Mouse (Mus musculus) adrenal gland (tissue): ENCODE results near the gene Gnao1.

Source experiments
- intact Hi-C: fragments of 180-260 bp; cut with DNase I; formaldehyde crosslinking; loops from one replicate; pipeline ENCODE4 v1.15.1; 2025

The Gnao1 gene

DNA sequence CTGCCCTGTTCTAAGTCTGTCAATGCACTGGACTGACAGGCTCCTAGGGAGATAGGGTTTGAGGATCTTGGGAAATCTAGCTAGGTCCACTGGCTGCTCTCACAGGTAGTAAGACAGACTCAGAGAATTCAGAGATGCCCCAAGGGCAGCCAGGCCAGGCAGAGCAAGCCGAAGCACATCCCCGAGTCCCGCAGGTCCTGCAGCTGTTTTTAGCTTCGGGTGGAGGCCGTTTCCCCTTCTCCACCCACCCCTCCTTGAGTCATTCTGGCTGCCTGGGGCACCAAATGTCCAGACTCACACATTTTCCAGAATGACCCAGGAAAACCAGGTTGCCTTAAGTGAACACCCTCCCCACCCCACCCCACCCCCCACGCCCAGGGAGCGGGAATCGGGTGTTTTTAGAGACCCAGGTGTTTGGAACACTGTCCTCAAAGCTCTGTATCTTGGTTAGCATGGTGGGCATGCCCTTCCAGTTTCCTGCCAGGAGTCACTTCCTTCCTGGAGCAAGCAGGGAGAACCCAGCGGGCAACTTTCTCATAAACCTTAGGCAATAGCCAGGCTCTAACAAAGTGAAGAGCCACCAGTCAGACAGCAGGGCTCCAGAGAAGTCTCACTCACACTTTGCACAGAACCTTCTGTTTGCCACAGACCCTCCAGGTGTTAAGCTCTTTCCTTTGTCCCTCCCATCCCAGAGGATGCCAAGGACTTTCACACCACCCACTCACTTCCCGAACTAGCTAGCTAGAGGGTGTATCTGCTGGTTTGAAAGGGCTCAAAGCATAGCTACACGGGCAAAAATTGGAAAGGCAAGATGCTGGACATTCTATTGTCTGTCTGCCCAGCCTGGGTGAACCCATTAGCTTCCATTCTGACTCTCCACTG lies 131.0 kb downstream of the Gnao1 start:
- intact Hi-C loops, result no loop called here

- intact Hi-C loops, result no loop called here
Observed at GRCm38 (mm10) chr8:93941636-93942054, 131.9 kb downstream of the Gnao1 start.

GRCm38 (mm10) chr8:93945781-93946180 lies 136.0 kb downstream of the Gnao1 start:
- intact Hi-C loops, result no loop called here

DNA sequence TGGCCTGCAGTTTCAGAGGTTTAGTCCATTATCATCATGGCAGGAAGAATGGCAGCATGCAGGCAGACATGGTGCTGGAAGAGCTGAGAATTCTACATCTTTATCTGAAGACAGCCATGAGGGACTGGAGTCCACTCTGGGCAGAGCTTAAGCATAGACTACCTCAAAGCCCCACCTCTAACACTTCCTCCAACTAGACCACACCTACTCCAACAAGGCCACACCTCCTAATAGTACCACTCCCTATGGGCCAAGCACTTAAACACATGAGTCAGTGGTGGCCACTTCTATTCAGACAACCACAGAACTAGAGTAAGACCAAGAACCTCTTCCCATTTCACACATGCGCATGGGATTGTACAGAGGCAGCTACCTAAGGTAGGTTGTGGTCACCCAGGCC lies 136.6 kb downstream of the Gnao1 start:
- intact Hi-C loops, result no loop called here

DNA sequence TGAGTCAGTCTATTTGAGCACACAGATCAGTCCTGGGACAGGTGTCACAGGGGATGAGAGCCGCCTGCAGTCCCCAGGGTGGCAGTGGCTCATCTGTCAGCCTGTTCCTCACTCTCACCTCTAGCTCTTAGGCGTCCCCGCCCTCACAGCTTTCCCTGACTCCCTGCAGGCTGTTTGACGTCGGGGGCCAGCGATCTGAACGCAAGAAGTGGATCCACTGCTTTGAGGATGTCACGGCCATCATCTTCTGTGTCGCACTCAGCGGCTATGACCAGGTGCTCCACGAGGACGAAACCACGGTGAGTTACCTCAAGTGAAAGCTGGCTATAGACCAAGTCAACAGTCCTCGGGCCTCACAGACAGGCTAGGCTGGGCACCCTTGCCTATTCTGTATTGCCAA lies 140.4 kb downstream of the Gnao1 start:
- intact Hi-C loops, result no loop called here

GRCm38 (mm10) chr8:93952511-93952910 lies 142.7 kb downstream of the Gnao1 start:
- intact Hi-C loops, result no loop called here

DNA sequence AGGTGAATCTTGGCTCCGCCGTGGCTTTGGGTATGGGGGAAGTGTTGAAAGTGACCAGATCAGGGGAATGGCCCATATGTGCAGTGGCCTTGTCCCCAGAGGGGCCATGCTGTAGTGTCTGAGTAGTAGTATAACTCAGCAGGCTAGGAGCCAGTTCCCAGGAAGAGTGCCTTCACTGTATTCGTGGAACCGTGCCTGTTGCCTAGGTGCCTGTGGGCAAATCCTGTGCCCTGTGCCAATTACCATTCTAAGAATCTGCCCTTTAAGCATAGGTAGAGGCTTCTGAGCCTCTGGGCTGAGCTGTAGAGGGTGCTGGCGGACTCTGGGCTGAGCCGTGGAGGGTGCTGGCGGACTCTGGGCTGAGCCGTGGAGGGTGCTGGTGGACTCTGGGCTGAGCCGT lies 148.6 kb downstream of the Gnao1 start:
- intact Hi-C loops, result no loop called here

GRCm38 (mm10) chr8:93960909-93961308 lies 151.1 kb downstream of the Gnao1 start:
- intact Hi-C loops, result no loop called here

DNA sequence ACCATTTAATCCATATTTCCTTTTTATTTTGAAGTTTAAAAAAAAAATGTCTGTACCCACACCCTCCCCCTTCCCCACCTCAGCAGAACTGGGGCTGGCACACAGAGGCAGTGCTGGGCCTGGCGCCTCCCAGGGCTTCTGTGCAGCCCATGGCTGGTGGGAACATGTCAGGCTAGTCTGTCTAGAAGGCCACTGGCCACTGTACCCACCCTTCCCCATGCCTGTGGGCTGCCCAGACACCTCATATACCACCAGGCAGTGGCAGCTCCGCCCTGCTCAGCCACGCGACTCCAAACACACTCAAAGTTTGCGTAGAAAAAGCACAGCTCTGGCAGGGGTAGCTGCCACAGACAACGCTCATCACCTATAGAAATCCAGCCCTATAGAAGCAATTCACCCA lies 158.5 kb downstream of the Gnao1 start:
- intact Hi-C loops, result no loop called here

- intact Hi-C loops, result no loop called here
Observed at GRCm38 (mm10) chr8:93969626-93970340, 160.0 kb downstream of the Gnao1 start.

DNA sequence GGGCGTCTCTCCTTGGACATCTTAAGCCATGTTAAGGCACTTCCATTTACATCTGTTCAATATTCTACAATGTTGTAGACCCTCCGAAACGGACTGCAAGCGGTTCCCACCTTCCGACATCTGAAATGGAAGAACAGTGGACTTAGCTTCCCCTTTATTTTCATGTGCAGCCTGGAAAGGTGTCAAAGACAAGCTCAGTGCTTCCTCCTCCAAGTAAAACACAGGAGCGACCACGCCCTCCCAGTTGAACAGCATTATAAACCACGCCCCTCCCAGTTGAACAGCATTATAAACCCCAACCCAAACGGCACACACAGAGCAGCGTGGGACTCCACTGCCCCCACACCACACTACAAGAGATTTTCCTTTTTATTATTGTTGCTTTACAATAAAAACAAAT lies 161.7 kb downstream of the Gnao1 start:
- intact Hi-C loops, result no loop called here

- intact Hi-C loops, result no loop called here
Observed at GRCm38 (mm10) chr8:93972211-93972610, 162.4 kb downstream of the Gnao1 start.

GRCm38 (mm10) chr8:93972971-93973734 lies 163.4 kb downstream of the Gnao1 start:
- intact Hi-C loops, result no loop called here

- intact Hi-C loops, result no loop called here
Observed at GRCm38 (mm10) chr8:93973831-93974375, 164.1 kb downstream of the Gnao1 start.

- intact Hi-C loops, result no loop called here
Observed at GRCm38 (mm10) chr8:93974602-93975186, 164.9 kb downstream of the Gnao1 start.

DNA sequence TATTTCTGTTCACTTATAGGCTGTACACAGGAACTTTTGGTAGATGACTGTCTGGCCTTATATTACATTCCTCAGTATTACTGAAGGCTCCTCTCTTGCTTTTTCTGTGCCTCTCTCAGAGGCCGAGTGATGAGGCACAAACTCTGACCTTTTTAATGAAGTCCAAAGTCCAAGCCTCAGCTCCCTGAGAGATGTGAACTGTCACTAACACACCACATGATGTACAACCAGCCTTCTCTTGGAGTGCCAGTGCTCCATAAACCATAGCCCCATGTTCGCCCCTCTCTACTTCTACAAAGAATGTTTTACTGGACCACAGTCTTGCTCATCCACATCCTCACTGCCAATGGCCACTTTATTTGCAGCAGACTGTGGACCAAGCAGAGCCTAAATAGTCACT lies 165.6 kb downstream of the Gnao1 start:
- intact Hi-C loops, result no loop called here

DNA sequence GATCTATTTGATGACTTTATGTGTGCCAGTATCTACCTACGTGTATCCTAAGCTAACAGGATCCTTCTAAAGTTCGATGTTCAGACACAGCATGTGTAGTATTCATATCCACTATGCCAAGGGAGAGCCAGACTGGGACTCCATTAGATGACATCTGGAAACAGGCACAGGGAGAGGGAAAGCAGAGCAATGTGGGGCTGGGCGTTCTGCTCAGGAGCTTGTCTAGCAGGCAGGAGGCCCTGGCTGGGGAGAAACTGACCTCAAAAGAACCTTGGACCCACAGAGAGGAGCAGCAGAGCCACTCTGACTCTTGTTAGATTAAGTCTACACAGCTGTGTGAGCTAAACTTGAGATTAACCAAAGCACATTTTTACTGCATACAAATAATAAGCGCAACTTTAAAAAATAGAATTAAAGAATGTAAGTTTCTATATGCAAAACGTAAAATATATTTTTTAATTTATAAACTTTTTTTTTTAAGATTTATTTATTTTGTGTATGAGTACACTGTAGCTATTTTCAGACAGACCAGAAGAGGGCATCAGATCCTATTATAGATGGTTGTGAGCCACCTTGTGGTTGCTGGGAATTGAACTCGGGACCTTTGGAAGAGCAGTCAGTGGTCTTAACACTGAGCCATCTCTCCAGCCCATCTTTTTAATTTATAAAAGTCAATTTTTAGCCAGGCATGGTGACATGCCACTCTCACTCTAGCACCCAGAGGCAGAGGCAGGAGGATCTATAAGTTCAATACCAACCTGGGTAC lies 166.9 kb downstream of the Gnao1 start:
- intact Hi-C loops, result no loop called here

DNA sequence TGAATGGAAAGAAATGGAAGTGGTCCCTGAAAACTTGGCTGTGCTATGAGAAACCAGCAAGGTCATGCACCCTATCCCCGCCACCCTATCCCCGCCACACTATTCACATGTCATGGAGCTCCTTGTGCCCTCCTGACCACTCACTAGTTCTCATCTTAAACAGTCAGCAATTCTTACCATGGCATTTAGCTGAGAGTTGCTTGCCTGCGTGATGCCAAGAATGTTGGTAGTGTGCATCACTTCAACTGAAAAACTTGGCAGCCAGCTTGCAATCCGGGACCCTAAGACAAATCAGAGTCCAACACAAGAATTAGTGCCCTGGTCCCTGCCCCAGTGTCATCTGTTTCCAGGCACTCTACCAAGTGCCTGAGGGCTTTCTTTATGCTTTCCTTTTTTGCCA lies 170.4 kb downstream of the Gnao1 start:
- intact Hi-C loops, result no loop called here

DNA sequence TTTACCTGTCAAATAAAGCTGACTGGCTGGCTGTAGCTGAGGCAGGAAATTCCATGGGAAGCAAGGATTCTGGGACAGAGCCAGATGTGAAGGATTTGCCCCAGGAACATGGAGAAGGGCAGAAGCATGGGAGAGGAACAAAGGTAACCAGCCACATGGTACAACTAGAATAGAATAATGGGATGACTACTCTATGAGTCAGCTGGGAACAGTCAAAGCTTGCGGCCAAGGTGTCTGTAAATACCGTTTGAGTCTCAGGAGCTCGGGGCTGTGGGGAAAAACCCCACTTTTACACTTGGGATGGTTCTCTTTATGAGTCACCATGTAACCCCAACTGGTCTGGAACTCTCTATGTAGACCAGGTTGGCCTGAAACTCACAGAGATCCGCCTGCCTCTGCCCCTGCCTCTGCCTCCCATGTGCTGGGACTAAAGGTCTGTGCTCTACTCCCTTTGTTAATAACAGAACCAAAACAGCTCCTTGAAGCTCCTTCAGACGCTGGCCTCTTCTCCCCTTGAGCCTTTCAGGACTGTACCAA lies 172.0 kb downstream of the Gnao1 start:
- intact Hi-C loops, result no loop called here

- intact Hi-C loops, result no loop called here
Observed at GRCm38 (mm10) chr8:93983827-93984226, 174.1 kb downstream of the Gnao1 start.
